Mouse (Mus musculus) lung, postnatal 0 days (tissue): Measurements from ENCODE around the gene Zfp398.

ENCODE experiments used
- CTCF ChIP-seq: IDR thresholded peaks from 2 replicates; pipeline ENCODE4 v1.5.1; 2016; ENCODE audit warnings: antibody characterized with exemption, mild to moderate bottlenecking
- EP300 ChIP-seq: IDR thresholded peaks from 2 replicates; pipeline ENCODE4 v1.6.1; 2016; ENCODE audit warnings: antibody characterized with exemption, mild to moderate bottlenecking, control low read depth

- TF ChIP-seq CTCF: no peak
- no peak for TF ChIP-seq EP300
Measured at GRCm38 (mm10) chr6:47845779-47846178, 10.3 kb downstream of the Zfp398 start.
